Mouse (Mus musculus): Measurements from ENCODE around the gene Rad23a.

GRCm38 (mm10) chr8:84837912-84838470 lies 2.5 kb downstream of the Rad23a start:
- TF ChIP-seq CTCF (IDR thresholded peaks at IDR 0.05) (no peak), POLR2A (IDR thresholded peaks at IDR 0.05; ENCODE audit: insufficient read depth, low read depth, low read length) (no peak)

Measured in heart, adult 2 months (tissue).